Mouse (Mus musculus) intestine, embryonic 15.5 days (tissue): ENCODE measurements at regions not wholly inside any gene's neighbourhood (a gene's known extent, or its start where the extent isn't known, plus 50 kb on each side); places are given as distances from the start of the nearest gene placed in this dataset.

Experiments used
- ATAC-seq: fragments of 200-750 bp; cut with Nextera tagmentation; 2 replicates; pipeline ENCODE4 v1.8.0; 2017; ENCODE audit warnings: moderate TSS enrichment, moderate library complexity
- H3K27ac ChIP-seq: fragments of 300-500 bp; sonication (generic); 2 replicates; pipeline ENCODE4 v1.5.1; 2015; ENCODE audit warnings: mild to moderate bottlenecking, inconsistent platforms
- H3K27me3 ChIP-seq: fragments of 300-500 bp; sonication (generic); replicated peaks from 2 replicates; pipeline ENCODE4 v1.6.1; 2015; ENCODE audit warnings: inconsistent platforms
- H3K36me3 ChIP-seq: fragments of 300-500 bp; sonication (generic); 2 replicates; pipeline ENCODE4 v1.6.1; 2015; ENCODE audit warnings: inconsistent platforms
- H3K4me1 ChIP-seq: fragments of 300-500 bp; sonication (generic); replicated peaks from 2 replicates; pipeline ENCODE4 v1.6.1; 2015; ENCODE audit warnings: inconsistent platforms
- H3K4me2 ChIP-seq: fragments of 300-500 bp; sonication (generic); replicated peaks from 2 replicates; pipeline ENCODE4 v1.6.1; 2015; ENCODE audit warnings: mild to moderate bottlenecking, inconsistent platforms
- H3K4me3 ChIP-seq: fragments of 300-500 bp; sonication (generic); replicated peaks from 2 replicates; pipeline ENCODE4 v1.5.1; 2015; ENCODE audit warnings: inconsistent platforms
- H3K9ac ChIP-seq: fragments of 300-500 bp; sonication (generic); 2 replicates; pipeline ENCODE4 v1.6.1; 2015; ENCODE audit warnings: inconsistent platforms
- H3K9me3 ChIP-seq: fragments of 300-500 bp; sonication (generic); 2 replicates; pipeline ENCODE4 v1.6.1; 2016; ENCODE audit warnings: inconsistent platforms
- WGBS: fragments of 180-500 bp; shearing (Covaris S2); methylation state at CpG from one replicate; pipeline ENCODE4 v1.1.7; 2015; 5-methylcytosine and 5-hydroxymethylcytosine counted together

- 73% methylated on average over 2 of the region's 2 CpGs for WGBS
- ATAC-seq, result no peak
- H3K27me3 ChIP-seq, result no peaks in the 10 kb centered on the region
Observed at GRCm38 (mm10) chr5:41994307-41994706, 73.5 kb upstream of the Gm16223 start.

GRCm38 (mm10) chr5:41983556-41983955 is 84.2 kb upstream of the Gm16223 start:
- H3K4me2 ChIP-seq, result no peak overlapping the region
- no peak overlapping the region for H3K9ac ChIP-seq
- no peaks in the 10 kb centered on the region for H3K27me3 ChIP-seq
- no peaks in the 10 kb centered on the region for H3K36me3 ChIP-seq
- 70% methylated on average over 4 of the region's 4 CpGs for WGBS
- H3K27ac ChIP-seq, result no peak overlapping the region
- no peak for ATAC-seq
- no peaks in the 10 kb centered on the region for H3K4me1 ChIP-seq
- no peaks in the 10 kb centered on the region for H3K9me3 ChIP-seq
- H3K4me3 ChIP-seq, result no peak overlapping the region

More at GRCm38 (mm10) chr5:41994307-41994706, 73.5 kb upstream of the Gm16223 start:
- H3K4me2 ChIP-seq, result no peak overlapping the region
- no peaks in the 10 kb centered on the region for H3K4me1 ChIP-seq
- H3K36me3 ChIP-seq, result no peaks in the 10 kb centered on the region
- no peak overlapping the region for H3K27ac ChIP-seq
- no peaks in the 10 kb centered on the region for H3K9me3 ChIP-seq
- H3K9ac ChIP-seq, result no peak overlapping the region
- no peak overlapping the region for H3K4me3 ChIP-seq

GRCm38 (mm10) chr5:41975535-41975934 is 92.2 kb upstream of the Gm16223 start:
- Histone ChIP-seq H3K9ac (no peak overlapping the region), H3K36me3 (no peaks in the 10 kb centered on the region), H3K27me3 (no peaks in the 10 kb centered on the region), H3K9me3 (no peaks in the 10 kb centered on the region), H3K4me1 (no peaks in the 10 kb centered on the region), H3K27ac (no peak overlapping the region), H3K4me3 (no peak overlapping the region), H3K4me2 (no peak overlapping the region)
- ATAC-seq, result no peak

GRCm38 (mm10) chr5:41971201-41971600 is 96.6 kb upstream of the Gm16223 start:
- Histone ChIP-seq H3K4me2 (no peak overlapping the region), H3K27ac (no peak overlapping the region), H3K9me3 (no peaks in the 10 kb centered on the region), H3K9ac (no peak overlapping the region), H3K36me3 (no peaks in the 10 kb centered on the region), H3K4me3 (no peak overlapping the region), H3K4me1 (no peaks in the 10 kb centered on the region), H3K27me3 (no peaks in the 10 kb centered on the region)
- no peak for ATAC-seq
- 71% methylated on average over 1 of the region's 1 CpGs for WGBS

- no peaks in the 10 kb centered on the region for H3K9me3 ChIP-seq
- no peak overlapping the region for H3K4me2 ChIP-seq
- no peak overlapping the region for H3K27ac ChIP-seq
- no peak overlapping the region for H3K9ac ChIP-seq
- H3K27me3 ChIP-seq, result no peaks in the 10 kb centered on the region
- H3K4me1 ChIP-seq, result no peaks in the 10 kb centered on the region
- WGBS, result 84% methylated on average over 1 of the region's 1 CpGs
- no peaks in the 10 kb centered on the region for H3K36me3 ChIP-seq
- H3K4me3 ChIP-seq, result no peak overlapping the region
- no peak for ATAC-seq
Observed at GRCm38 (mm10) chr5:41966958-41967357, 100.8 kb upstream of the Gm16223 start.

GRCm38 (mm10) chr5:41947114-41947640 is 103.1 kb upstream of the Bod1l start:
- Histone ChIP-seq H3K27ac (no peak overlapping the region), H3K36me3 (no peaks in the 10 kb centered on the region), H3K9ac (no peak overlapping the region)

GRCm38 (mm10) chr5:41943399-41943798 is 99.3 kb upstream of the Bod1l start:
- H3K27me3 ChIP-seq, result no peaks in the 10 kb centered on the region
- no peak overlapping the region for H3K9ac ChIP-seq
- ATAC-seq, result no peak
- no peak overlapping the region for H3K4me3 ChIP-seq
- H3K4me1 ChIP-seq, result no peaks in the 10 kb centered on the region
- WGBS, result 87% methylated on average over 6 of the region's 6 CpGs
- no peak overlapping the region for H3K27ac ChIP-seq
- H3K9me3 ChIP-seq, result no peaks in the 10 kb centered on the region
- no peaks in the 10 kb centered on the region for H3K36me3 ChIP-seq
- no peak overlapping the region for H3K4me2 ChIP-seq

More at GRCm38 (mm10) chr5:41947114-41947640, 103.1 kb upstream of the Bod1l start:
- no peak for ATAC-seq
- Histone ChIP-seq H3K9me3 (no peaks in the 10 kb centered on the region), H3K4me3 (no peak overlapping the region), H3K27me3 (no peaks in the 10 kb centered on the region), H3K4me1 (no peaks in the 10 kb centered on the region), H3K4me2 (no peak overlapping the region)
- WGBS, result 74% methylated on average over 7 of the region's 7 CpGs

- ATAC-seq, result no peak
- WGBS, result 75% methylated on average over 7 of the region's 7 CpGs
- H3K4me3 ChIP-seq, result no peak overlapping the region
- no peak overlapping the region for H3K9ac ChIP-seq
- no peaks in the 10 kb centered on the region for H3K36me3 ChIP-seq
- no peak overlapping the region for H3K27ac ChIP-seq
- H3K4me2 ChIP-seq, result no peak overlapping the region
- H3K4me1 ChIP-seq, result no peaks in the 10 kb centered on the region
- H3K27me3 ChIP-seq, result no peaks in the 10 kb centered on the region
- H3K9me3 ChIP-seq, result no peaks in the 10 kb centered on the region
Observed at GRCm38 (mm10) chr5:41942131-41942530, 98.0 kb upstream of the Bod1l start.

- H3K36me3 ChIP-seq, result no peaks in the 10 kb centered on the region
- no peaks in the 10 kb centered on the region for H3K9me3 ChIP-seq
- no peak overlapping the region for H3K27ac ChIP-seq
- 91% methylated on average over 1 of the region's 1 CpGs for WGBS
- no peak overlapping the region for H3K4me3 ChIP-seq
- no peak overlapping the region for H3K4me2 ChIP-seq
- no peaks in the 10 kb centered on the region for H3K4me1 ChIP-seq
- ATAC-seq, result no peak
- H3K27me3 ChIP-seq, result no peaks in the 10 kb centered on the region
- no peak overlapping the region for H3K9ac ChIP-seq
Observed at GRCm38 (mm10) chr5:41941216-41941615, 97.1 kb upstream of the Bod1l start.

GRCm38 (mm10) chr5:41939736-41940135 is 95.6 kb upstream of the Bod1l start:
- Histone ChIP-seq H3K27me3 (no peaks in the 10 kb centered on the region), H3K4me1 (no peaks in the 10 kb centered on the region), H3K9me3 (no peaks in the 10 kb centered on the region), H3K36me3 (no peaks in the 10 kb centered on the region), H3K4me2 (no peak overlapping the region), H3K9ac (no peak overlapping the region), H3K27ac (no peak overlapping the region), H3K4me3 (no peak overlapping the region)
- WGBS, result 80% methylated on average over 4 of the region's 4 CpGs
- ATAC-seq, result no peak

- ATAC-seq, result no peak
- no peaks in the 10 kb centered on the region for H3K9me3 ChIP-seq
- WGBS, result 87% methylated on average over 5 of the region's 5 CpGs
- H3K27ac ChIP-seq, result no peak overlapping the region
- no peak overlapping the region for H3K4me2 ChIP-seq
- H3K4me1 ChIP-seq, result no peaks in the 10 kb centered on the region
- no peaks in the 10 kb centered on the region for H3K36me3 ChIP-seq
- H3K9ac ChIP-seq, result no peak overlapping the region
- H3K27me3 ChIP-seq, result no peaks in the 10 kb centered on the region
- H3K4me3 ChIP-seq, result no peak overlapping the region
Observed at GRCm38 (mm10) chr5:41910053-41910452, 65.9 kb upstream of the Bod1l start.

GRCm38 (mm10) chr5:41907749-41908148 is 63.6 kb upstream of the Bod1l start:
- Histone ChIP-seq H3K36me3 (no peaks in the 10 kb centered on the region), H3K9ac (no peak overlapping the region), H3K27ac (no peak overlapping the region), H3K4me3 (no peak overlapping the region), H3K4me2 (no peak overlapping the region), H3K9me3 (no peaks in the 10 kb centered on the region), H3K4me1 (no peaks in the 10 kb centered on the region), H3K27me3 (no peaks in the 10 kb centered on the region)
- ATAC-seq, result no peak
- WGBS, result 73% methylated on average over 1 of the region's 1 CpGs

GRCm38 (mm10) chr5:41904512-41904911 is 60.4 kb upstream of the Bod1l start:
- no peaks in the 10 kb centered on the region for H3K9me3 ChIP-seq
- ATAC-seq, result 0 out of 2 replicates have a peak, but pooled peaks have one; percentile 20

More at GRCm38 (mm10) chr5:41904512-41904911, 60.4 kb upstream of the Bod1l start:
- Histone ChIP-seq H3K4me1 (no peaks in the 10 kb centered on the region), H3K4me3 (no peak overlapping the region), H3K36me3 (no peaks in the 10 kb centered on the region), H3K27me3 (no peaks in the 10 kb centered on the region), H3K27ac (no peak overlapping the region), H3K4me2 (no peak overlapping the region), H3K9ac (no peak overlapping the region)
- WGBS, result 48% methylated on average over 1 of the region's 1 CpGs
